Mouse (Mus musculus): ENCODE results near the gene Lgals12. TPM values are rescaled to one million over a fixed set of nuclear protein-coding genes. Genes with fewer than 3 reads are reported as not detected.

Lgals12 gene
- polyA plus RNA-seq, 1 experiment: not detected

- Histone ChIP-seq H3K4me1 (ENCODE audit: control insufficient read depth, insufficient read depth, low read length) (0 out of 2 replicates have a peak, but pooled peaks cover 3% of the 10 kb centered on the region), H3K27ac (ENCODE audit: insufficient read depth, low read depth, low read length) (no peak overlapping the region), H3K4me3 (ENCODE audit: insufficient read depth, low read length) (no peak overlapping the region)
- TF ChIP-seq CTCF (IDR thresholded peaks at IDR 0.05; ENCODE audit: low read depth, low read length) (no peak), POLR2A (IDR thresholded peaks at IDR 0.05; ENCODE audit: borderline replicate concordance, low read depth, low read length) (no peak)
Measured at GRCm38 (mm10) chr19:7553441-7553840, 53.6 kb downstream of the Lgals12 start.

DNA sequence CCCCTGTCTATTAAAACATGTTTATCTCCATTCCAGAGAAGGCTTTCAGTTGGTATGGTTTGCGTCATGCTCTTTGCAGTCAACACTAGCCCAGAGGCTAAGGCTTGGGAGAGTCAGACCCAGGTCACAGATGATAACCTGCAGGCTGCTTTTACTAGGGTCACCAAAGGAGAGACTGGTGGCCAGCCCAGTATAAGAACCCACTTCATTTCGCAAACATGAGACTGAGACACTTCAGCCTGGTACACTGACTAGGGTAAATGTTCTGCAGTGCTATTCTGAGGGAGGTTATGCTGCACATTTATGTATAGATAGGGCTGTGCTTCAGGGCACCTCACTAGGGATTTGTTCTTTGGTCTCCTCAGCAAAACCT lies 54.7 kb downstream of the Lgals12 start:
- no peak for TF ChIP-seq POLR2A (IDR thresholded peaks at IDR 0.05; ENCODE audit: borderline replicate concordance, low read depth, low read length)
- no peak for TF ChIP-seq CTCF (IDR thresholded peaks at IDR 0.05; ENCODE audit: low read depth, low read length)
- Histone ChIP-seq H3K27ac (ENCODE audit: insufficient read depth, low read depth, low read length) (no peak overlapping the region), H3K4me3 (ENCODE audit: insufficient read depth, low read length) (no peak overlapping the region), H3K4me1 (ENCODE audit: control insufficient read depth, insufficient read depth, low read length) (no peaks in the 10 kb centered on the region)

DNA sequence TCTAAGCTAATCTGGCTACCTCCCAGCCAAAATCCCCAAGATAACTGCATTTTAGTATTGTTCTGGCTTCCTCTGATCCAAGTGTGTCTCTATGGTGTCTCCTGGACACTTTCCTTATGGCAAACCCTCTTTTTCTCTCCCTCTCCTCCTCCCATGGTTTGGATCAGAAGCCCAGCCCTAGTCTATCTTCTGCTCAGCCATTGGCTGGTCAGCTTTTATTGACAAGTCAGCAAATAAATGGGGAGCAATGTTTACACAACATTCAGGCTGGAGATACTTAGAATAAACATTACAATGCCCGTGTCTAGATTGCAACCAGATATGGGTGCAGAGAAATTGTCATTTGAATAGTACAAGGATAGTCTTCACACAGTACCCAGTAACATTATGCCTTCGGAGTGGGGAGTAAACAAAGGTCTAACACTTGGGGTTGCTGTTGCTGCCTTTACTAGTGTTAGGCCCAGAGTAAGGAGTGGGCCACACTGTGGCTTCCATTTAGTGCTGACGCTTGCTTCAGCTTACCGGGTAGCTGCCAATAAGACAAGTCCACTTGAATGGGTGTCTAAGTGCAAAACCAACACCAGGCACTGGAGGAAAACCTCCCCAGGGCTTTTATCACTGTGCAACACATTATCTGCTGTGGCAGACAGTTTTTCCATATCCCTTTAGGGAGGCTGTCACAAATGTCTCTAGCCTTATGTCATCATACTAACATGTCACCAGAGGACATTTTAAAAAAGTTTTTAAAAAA lies 55.3 kb downstream of the Lgals12 start:
- Histone ChIP-seq H3K4me3 (ENCODE audit: insufficient read depth, low read length) (no peak overlapping the region), H3K4me1 (ENCODE audit: control insufficient read depth, insufficient read depth, low read length) (no peaks in the 10 kb centered on the region), H3K27ac (ENCODE audit: insufficient read depth, low read depth, low read length) (no peak overlapping the region)
- TF ChIP-seq CTCF (IDR thresholded peaks at IDR 0.05; ENCODE audit: low read depth, low read length) (no peak), POLR2A (IDR thresholded peaks at IDR 0.05; ENCODE audit: borderline replicate concordance, low read depth, low read length) (no peak)

GRCm38 (mm10) chr19:7548924-7549323 lies 58.1 kb downstream of the Lgals12 start:
- no peak overlapping the region for H3K27ac ChIP-seq (ENCODE audit: insufficient read depth, low read depth, low read length)
- H3K4me3 ChIP-seq (ENCODE audit: insufficient read depth, low read length): no peak overlapping the region
- H3K4me1 ChIP-seq (ENCODE audit: control insufficient read depth, insufficient read depth, low read length): no peaks in the 10 kb centered on the region
- TF ChIP-seq CTCF (IDR thresholded peaks at IDR 0.05; ENCODE audit: low read depth, low read length) (no peak), POLR2A (IDR thresholded peaks at IDR 0.05; ENCODE audit: borderline replicate concordance, low read depth, low read length) (no peak)

Other genes starting within 250 kb of the Lgals12 start
- gene Spindoc, start 224.2 kb downstream of the Lgals12 start, polyA plus RNA-seq (2012; ENCODE audit: insufficient read depth, insufficient read length, missing spikeins): 19.0 and 19.7 TPM in 2 replicates
- gene 2700081O15Rik, start 189.6 kb downstream of the Lgals12 start, polyA plus RNA-seq (2012; ENCODE audit: insufficient read depth, insufficient read length, missing spikeins): 1.6 and 1.7 TPM in 2 replicates
- 264 and 281 TPM in 2 replicates for gene Rtn3, start 123.9 kb downstream of the Lgals12 start, polyA plus RNA-seq (2012; ENCODE audit: insufficient read depth, insufficient read length, missing spikeins)
- 53.1 and 62.2 TPM in 2 replicates for gene Atl3, start 113.2 kb downstream of the Lgals12 start, polyA plus RNA-seq (2012; ENCODE audit: insufficient read depth, insufficient read length, missing spikeins)
- gene Pla2g16, start 49.7 kb downstream of the Lgals12 start, polyA plus RNA-seq (2012; ENCODE audit: insufficient read depth, insufficient read length, missing spikeins): 5.4 and 5.7 TPM in 2 replicates
- gene Hrasls5, start 5.3 kb upstream of the Lgals12 start, polyA plus RNA-seq (2012; ENCODE audit: insufficient read depth, insufficient read length, missing spikeins): not detected in 2 replicates
- not detected in 2 replicates for gene Slc22a19, start 104.1 kb upstream of the Lgals12 start, polyA plus RNA-seq (2012; ENCODE audit: insufficient read depth, insufficient read length, missing spikeins)
- not detected in 2 replicates for gene Slc22a26, start 195.5 kb upstream of the Lgals12 start, polyA plus RNA-seq (2012; ENCODE audit: insufficient read depth, insufficient read length, missing spikeins)

Data from bone marrow macrophage, adult 2 months (primary cell).